Mouse (Mus musculus): Measurements from ENCODE around the gene Lrch1.

The Lrch1 gene

DNA sequence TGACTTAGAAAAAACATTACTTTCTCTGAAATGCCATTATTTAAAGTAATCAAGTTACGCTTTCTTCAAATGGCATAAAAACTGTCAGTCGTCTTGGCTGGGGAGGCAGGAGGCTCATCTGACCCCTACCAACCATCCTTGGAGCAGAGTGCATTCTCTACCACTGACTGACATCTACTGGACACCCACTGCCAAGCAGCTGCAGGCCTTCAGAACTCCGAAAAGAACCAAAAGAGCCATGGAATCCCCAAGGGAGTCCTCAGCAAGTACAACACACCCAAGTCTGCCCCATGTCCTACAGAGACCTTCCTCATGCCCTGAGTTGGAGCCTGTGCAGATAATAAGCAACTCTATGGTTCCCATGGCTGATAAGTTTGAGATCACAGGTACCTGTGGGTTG lies 224.1 kb downstream of the Lrch1 start:
- DNase-seq (ENCODE audit: low read depth): no peak

DNA sequence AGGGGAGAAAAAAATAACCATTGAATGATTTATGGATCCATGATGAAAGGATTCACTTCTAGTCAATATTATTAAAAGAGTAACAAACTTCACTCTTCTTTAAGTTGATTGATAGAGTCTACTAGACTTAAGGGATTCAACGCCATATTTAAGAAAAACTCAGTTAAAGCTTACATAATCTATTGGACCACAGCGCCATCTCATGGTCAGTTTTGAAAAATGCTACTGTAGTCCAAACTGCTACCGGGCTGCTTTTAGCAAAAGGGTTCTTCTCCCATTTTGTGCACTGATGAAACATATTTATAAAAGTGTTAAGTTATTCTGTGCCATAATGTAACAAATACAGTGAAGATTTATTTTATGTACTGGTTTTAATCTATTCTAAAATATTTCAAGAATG lies 238.6 kb downstream of the Lrch1 start:
- peak; percentile 78 for DNase-seq (ENCODE audit: low read depth)
